Mouse (Mus musculus) heart, embryonic 11.5 days (tissue): ENCODE measurements around the gene Tnfrsf4. TPM values are rescaled to one million over a fixed set of nuclear protein-coding genes. Genes with fewer than 3 reads are reported as not detected.

Experiments used
- ATAC-seq: fragments of 200-750 bp; cut with Nextera tagmentation; replicated peaks from 2 replicates; pipeline ENCODE4 v1.8.0; 2017; ENCODE audit warnings: moderate library complexity; ENCODE audit not compliant: insufficient number of reproducible peaks, low FRiP score, low TSS enrichment
- H3K27ac ChIP-seq: fragments of 300-500 bp; sonication (generic); 2 replicates; pipeline ENCODE4 v1.5.1; 2014; ENCODE audit warnings: mild to moderate bottlenecking, low read depth, low read length
- H3K27me3 ChIP-seq: fragments of 300-500 bp; sonication (generic); 2 replicates; pipeline ENCODE4 v1.6.1; 2014; ENCODE audit warnings: mild to moderate bottlenecking, low read length, mixed read lengths; ENCODE audit not compliant: control insufficient read depth, insufficient read depth
- H3K36me3 ChIP-seq: fragments of 300-500 bp; sonication (generic); 2 replicates; pipeline ENCODE4 v1.6.1; 2014; ENCODE audit warnings: mild to moderate bottlenecking, low read length, moderate library complexity, mixed read lengths; ENCODE audit not compliant: control insufficient read depth, insufficient read depth
- H3K4me1 ChIP-seq: fragments of 300-500 bp; sonication (generic); 2 replicates; pipeline ENCODE4 v1.6.1; 2014; ENCODE audit warnings: low read length; ENCODE audit not compliant: control insufficient read depth, insufficient read depth
- H3K4me2 ChIP-seq: fragments of 300-500 bp; sonication (generic); 2 replicates; pipeline ENCODE4 v1.6.1; 2014; ENCODE audit warnings: mild to moderate bottlenecking, moderate library complexity
- H3K4me3 ChIP-seq: fragments of 300-500 bp; sonication (generic); 2 replicates; pipeline ENCODE4 v1.5.1; 2014; ENCODE audit warnings: low read depth, low read length
- H3K9ac ChIP-seq: fragments of 300-500 bp; sonication (generic); 2 replicates; pipeline ENCODE4 v1.6.1; 2014; ENCODE audit warnings: mild to moderate bottlenecking, low read depth, low read length, moderate library complexity
- H3K9me3 ChIP-seq: fragments of 300-500 bp; sonication (generic); replicated peaks from 2 replicates; pipeline ENCODE4 v1.6.1; 2016; ENCODE audit warnings: low read length; ENCODE audit not compliant: control insufficient read depth
- WGBS: fragments of 180-500 bp; shearing (Covaris S2); extraction: QIAGEN DNeasy Blood & Tissue Kit; methylation state at CpG from one replicate; pipeline ENCODE4 v1.1.7; 2014; ENCODE audit not compliant: insufficient replicate concordance; 5-methylcytosine and 5-hydroxymethylcytosine counted together
- polyA plus RNA-seq: library from polyadenylated mRNA; unstranded; fragments of >200 nt; fragmentation: Nextera tagmentation; extraction: Ambion mirVana; gene quantifications from 2 replicates; pipeline ENCODE4 v1.2.1, GENCODE M21; 2014

Gene Tnfrsf4
- 0.21 and 0.37 TPM in 2 replicates for polyA plus RNA-seq

- H3K27ac ChIP-seq = no peak within 1 kb of the TSS
- H3K4me2 ChIP-seq = no peak within 1 kb of the TSS
- WGBS = 79% methylated on average over 8 of the region's 8 CpGs
- H3K4me3 ChIP-seq = no peak within 1 kb of the TSS
- H3K9me3 ChIP-seq = no peaks in the 10 kb centered on the region
- no peak within 1 kb of the TSS for H3K9ac ChIP-seq
- no peak for ATAC-seq
- H3K4me1 ChIP-seq = no peaks in the 10 kb centered on the region
- no peaks in the 10 kb centered on the region for H3K27me3 ChIP-seq
- H3K36me3 ChIP-seq = peaks cover 26% of the 10 kb centered on the region
Observed at GRCm38 (mm10) chr4:156013637-156014036, at the start of gene Tnfrsf4. TSS of gene Tnfrsf4 (plus strand) at chr4:156013843.

- Histone ChIP-seq H3K9ac (no peak overlapping the region), H3K27me3 (no peaks in the 10 kb centered on the region), H3K36me3 (no peaks in the 10 kb centered on the region; the same call in 1 of the 2 replicates), H3K27ac (no peak overlapping the region), H3K4me1 (peaks cover 17% of the 10 kb centered on the region), H3K9me3 (no peaks in the 10 kb centered on the region), H3K4me3 (no peak overlapping the region), H3K4me2 (no peak overlapping the region)
- WGBS = 85% methylated on average over 11 of the region's 11 CpGs
- no peak for ATAC-seq
Observed at GRCm38 (mm10) chr4:155964396-155964795, 49.2 kb upstream of the Tnfrsf4 start.

GRCm38 (mm10) chr4:155969043-155969653 lies 44.5 kb upstream of the Tnfrsf4 start:
- no peaks in the 10 kb centered on the region for H3K4me1 ChIP-seq

GRCm38 (mm10) chr4:155970286-155970685 lies 43.4 kb upstream of the Tnfrsf4 start:
- no peak overlapping the region for H3K9ac ChIP-seq
- H3K27me3 ChIP-seq = no peaks in the 10 kb centered on the region
- H3K4me2 ChIP-seq = no peak overlapping the region
- no peak overlapping the region for H3K4me3 ChIP-seq
- no peak for ATAC-seq
- no peaks in the 10 kb centered on the region for H3K9me3 ChIP-seq
- no peak overlapping the region for H3K27ac ChIP-seq
- H3K36me3 ChIP-seq = no peaks in the 10 kb centered on the region; the same call in 1 of the 2 replicates
- no peaks in the 10 kb centered on the region for H3K4me1 ChIP-seq
- 78% methylated on average over 5 of the region's 5 CpGs for WGBS

More at GRCm38 (mm10) chr4:155969043-155969653, 44.5 kb upstream of the Tnfrsf4 start:
- no peak overlapping the region for H3K4me3 ChIP-seq
- no peaks in the 10 kb centered on the region for H3K9me3 ChIP-seq
- H3K27ac ChIP-seq = no peak overlapping the region
- no peaks in the 10 kb centered on the region; the same call in 1 of the 2 replicates for H3K36me3 ChIP-seq
- 66% methylated on average over 13 of the region's 13 CpGs for WGBS
- no peak overlapping the region for H3K4me2 ChIP-seq
- H3K9ac ChIP-seq = 0 out of 2 replicates have a peak overlapping the region, but pooled peaks have one; percentile 16
- no peaks in the 10 kb centered on the region for H3K27me3 ChIP-seq
- ATAC-seq = no peak; the same call in 1 of the 2 replicates

GRCm38 (mm10) chr4:155972651-155973050 lies 41.0 kb upstream of the Tnfrsf4 start:
- Histone ChIP-seq H3K27ac (no peak overlapping the region), H3K36me3 (no peaks in the 10 kb centered on the region), H3K27me3 (no peaks in the 10 kb centered on the region), H3K9ac (no peak overlapping the region), H3K4me3 (no peak overlapping the region), H3K4me1 (no peaks in the 10 kb centered on the region), H3K4me2 (no peak overlapping the region), H3K9me3 (no peaks in the 10 kb centered on the region)
- 78% methylated on average over 6 of the region's 6 CpGs for WGBS
- no peak for ATAC-seq

- Histone ChIP-seq H3K36me3 (no peaks in the 10 kb centered on the region), H3K27me3 (no peaks in the 10 kb centered on the region), H3K9ac (no peak overlapping the region), H3K4me3 (no peak overlapping the region), H3K4me1 (no peaks in the 10 kb centered on the region), H3K27ac (no peak overlapping the region), H3K9me3 (no peaks in the 10 kb centered on the region), H3K4me2 (no peak overlapping the region)
- 76% methylated on average over 2 of the region's 2 CpGs for WGBS
- no peak for ATAC-seq
Observed at GRCm38 (mm10) chr4:155973239-155973638, 40.4 kb upstream of the Tnfrsf4 start.

- H3K9ac ChIP-seq = no peak overlapping the region
- H3K36me3 ChIP-seq = no peaks in the 10 kb centered on the region
- no peaks in the 10 kb centered on the region for H3K9me3 ChIP-seq
- no peak overlapping the region for H3K27ac ChIP-seq
- no peaks in the 10 kb centered on the region for H3K4me1 ChIP-seq
- H3K27me3 ChIP-seq = no peaks in the 10 kb centered on the region
- WGBS = 71% methylated on average over 12 of the region's 12 CpGs
- no peak overlapping the region for H3K4me2 ChIP-seq
- H3K4me3 ChIP-seq = no peak overlapping the region
- ATAC-seq = no peak
Observed at GRCm38 (mm10) chr4:155981436-155982082, 32.1 kb upstream of the Tnfrsf4 start.

GRCm38 (mm10) chr4:155983788-155984187 lies 29.9 kb upstream of the Tnfrsf4 start:
- H3K4me2 ChIP-seq = no peak overlapping the region
- no peak overlapping the region for H3K4me3 ChIP-seq
- WGBS = 19% methylated on average over 2 of the region's 2 CpGs
- no peaks in the 10 kb centered on the region for H3K27me3 ChIP-seq
- no peaks in the 10 kb centered on the region for H3K36me3 ChIP-seq
- no peak overlapping the region for H3K27ac ChIP-seq
- no peaks in the 10 kb centered on the region for H3K4me1 ChIP-seq
- no peaks in the 10 kb centered on the region for H3K9me3 ChIP-seq
- no peak overlapping the region for H3K9ac ChIP-seq
- ATAC-seq = no peak
